ENCODE assay signal across 9 mouse cellular contexts in the genomic region with DNA sequence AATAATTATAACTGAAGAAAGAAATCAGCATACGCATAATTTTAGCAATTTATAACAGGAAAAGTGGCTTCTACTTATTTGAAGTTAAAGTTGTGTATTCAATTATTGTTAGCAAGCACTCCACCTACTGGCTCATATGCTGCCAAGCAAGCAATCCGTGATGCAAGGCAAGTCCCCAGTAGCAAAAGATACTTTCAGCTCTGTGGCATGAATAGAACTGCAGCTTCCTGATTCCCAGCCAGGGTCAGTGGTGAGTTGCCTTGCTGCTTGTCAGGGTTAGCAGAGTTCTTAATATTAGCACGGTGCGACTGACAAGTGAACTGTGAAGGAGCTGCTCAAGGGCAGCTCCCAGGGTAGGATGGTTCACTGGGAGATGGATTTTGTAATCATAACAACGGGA.
DNase-seq lines count a peak whose midpoint lies in the region; ATAC-seq lines count a peak whose summit lies in the region.
"Had no signal": no experiment of that assay in that cellular context is flagged by ENCODE, and none has a peak within 500 bp of the region (broad histone marks: within the 10 kb centered on the region; RNA-seq: fewer than 3 reads in every experiment).

No protein-coding gene starts in this region.

- peak; percentile 42; the same call in 1 of the 2 replicates for ATAC-seq in hindbrain, embryonic 15.5 days (ENCODE audit: low FRiP score, low read depth)
- ATAC-seq in midbrain, embryonic 13.5 days = peak; percentile 53; the same call in 1 of the 2 replicates

- no peaks in the 10 kb centered on the region for H3K9me3 ChIP-seq in hindbrain, embryonic 15.5 days
- no peaks in the 10 kb centered on the region for H3K9me3 ChIP-seq in midbrain, embryonic 13.5 days
- H3K9me3 ChIP-seq: megakaryocyte, embryonic 14.5 days had no signal

- DNase-seq in cerebellum, postnatal 10 days = peak; percentile 34 to 51
- DNase-seq in cerebellum, adult 9-11 months = no peak
- DNase-seq in 3134 (ENCODE audit: extremely low read depth, insufficient read length, low spot score) = peak; percentile 4
- peak; percentile 50 for DNase-seq in embryo, embryonic 10 days (ENCODE audit: low spot score)
- no peak for DNase-seq in spleen, postnatal 4 days (ENCODE audit: low spot score in 2 of 2)
- DNase-seq in thymus, postnatal 4 days = no peak

- no peak overlapping the region for H3K4me3 ChIP-seq in hindbrain, embryonic 15.5 days
- no peak overlapping the region for H3K4me3 ChIP-seq in midbrain, embryonic 13.5 days (replicated peaks)
- H3K4me3 ChIP-seq: megakaryocyte, embryonic 14.5 days had no signal

- H3K4me2 ChIP-seq in hindbrain, embryonic 15.5 days = no peak overlapping the region
- H3K4me2 ChIP-seq in midbrain, embryonic 13.5 days (replicated peaks) = no peak overlapping the region

- no peak overlapping the region for H3K27ac ChIP-seq in hindbrain, embryonic 15.5 days (replicated peaks)
- no peak overlapping the region for H3K27ac ChIP-seq in midbrain, embryonic 13.5 days

- no peak overlapping the region for H3K9ac ChIP-seq in hindbrain, embryonic 15.5 days
- no peak overlapping the region for H3K9ac ChIP-seq in midbrain, embryonic 13.5 days (replicated peaks)

- H3K4me1 ChIP-seq in hindbrain, embryonic 15.5 days (replicated peaks) = no peaks in the 10 kb centered on the region
- peaks cover 2% of the 10 kb centered on the region for H3K4me1 ChIP-seq in midbrain, embryonic 13.5 days (replicated peaks)
- H3K4me1 ChIP-seq: megakaryocyte, embryonic 14.5 days had no signal

- no peaks in the 10 kb centered on the region for H3K36me3 ChIP-seq in hindbrain, embryonic 15.5 days
- H3K36me3 ChIP-seq in midbrain, embryonic 13.5 days = no peaks in the 10 kb centered on the region

- 42% methylated on average over 5 of the region's 5 CpGs for WGBS in hindbrain, embryonic 15.5 days
- 43% methylated on average over 5 of the region's 5 CpGs for WGBS in midbrain, embryonic 13.5 days

- H3K27me3 ChIP-seq in hindbrain, embryonic 15.5 days = no peaks in the 10 kb centered on the region
- H3K27me3 ChIP-seq in midbrain, embryonic 13.5 days = peaks cover 4% of the 10 kb centered on the region; the same call in 1 of the 2 replicates
- H3K27me3 ChIP-seq: megakaryocyte, embryonic 14.5 days had no signal

Comparison
In these comparisons a context has a peak if more than half of its experiments do, and no peak if none do; other contexts are left out.
1. DNase-seq: peak in cerebellum, postnatal 10 days (2 of 2), 3134 (single experiment) and embryo, embryonic 10 days (single experiment); none in cerebellum, adult 9-11 months (single experiment), spleen, postnatal 4 days (0 of 2) and thymus, postnatal 4 days (single experiment).